Mouse (Mus musculus): ENCODE results near the gene Wdr35. TPM values are rescaled to one million over a fixed set of nuclear protein-coding genes. Genes with fewer than 3 reads are reported as not detected.

Gene Wdr35
- polyA plus RNA-seq, 1 experiment from 2014 or later = 21.6 TPM

GRCm38 (mm10) chr12:8975076-8975475, 1.4 kb downstream of the Wdr35 start:
- WGBS = 89% methylated on average over 3 of the region's 3 CpGs
- ATAC-seq = no peak
- H3K9ac ChIP-seq (ENCODE audit: low read length) = 0 out of 2 replicates have a peak overlapping the region, but pooled peaks have one; percentile 56
- 0 out of 2 replicates have a peak overlapping the region, but pooled peaks have one; percentile 55 for H3K4me3 ChIP-seq (ENCODE audit: low read depth, low read length)
- no peaks in the 10 kb centered on the region for H3K27me3 ChIP-seq (replicated peaks; ENCODE audit: control insufficient read depth, insufficient read depth, low read length)
- peaks cover 6% of the 10 kb centered on the region for H3K4me1 ChIP-seq (ENCODE audit: control insufficient read depth, insufficient read depth, low read length)
- peaks cover 16% of the 10 kb centered on the region for H3K36me3 ChIP-seq (ENCODE audit: control insufficient read depth, insufficient read depth, low read length)
- no peaks in the 10 kb centered on the region for H3K9me3 ChIP-seq (replicated peaks; ENCODE audit: control insufficient read depth, low read length)
- DNase-seq (ENCODE audit: low spot score) = no peak
- H3K27ac ChIP-seq (ENCODE audit: low read depth, low read length) = no peak overlapping the region
- H3K4me2 ChIP-seq (ENCODE audit: low read length) = peak overlapping the region; percentile 69

- peaks cover 17% of the 10 kb centered on the region; the same call in 1 of the 2 replicates for H3K36me3 ChIP-seq (ENCODE audit: control insufficient read depth, insufficient read depth, low read length)
- H3K27ac ChIP-seq (ENCODE audit: low read depth, low read length) = no peak overlapping the region
- no peak overlapping the region for H3K4me3 ChIP-seq (ENCODE audit: low read depth, low read length)
- WGBS = 73% methylated on average over 8 of the region's 8 CpGs
- H3K4me2 ChIP-seq (ENCODE audit: low read length) = no peak overlapping the region
- DNase-seq (ENCODE audit: low spot score) (no peak), ATAC-seq (no peak)
- H3K9ac ChIP-seq (ENCODE audit: low read length) = no peak overlapping the region
- no peaks in the 10 kb centered on the region for H3K9me3 ChIP-seq (replicated peaks; ENCODE audit: control insufficient read depth, low read length)
- H3K27me3 ChIP-seq (replicated peaks; ENCODE audit: control insufficient read depth, insufficient read depth, low read length) = no peaks in the 10 kb centered on the region
- H3K4me1 ChIP-seq (ENCODE audit: control insufficient read depth, insufficient read depth, low read length) = no peaks in the 10 kb centered on the region
These were observed 19.5 kb downstream of the Wdr35 start for GRCm38 (mm10) chr12:8993231-8993630.

- Histone ChIP-seq H3K4me2 (ENCODE audit: low read length) (no peak overlapping the region), H3K9ac (ENCODE audit: low read length) (no peak overlapping the region), H3K9me3 (replicated peaks; ENCODE audit: control insufficient read depth, low read length) (no peaks in the 10 kb centered on the region), H3K4me3 (ENCODE audit: low read depth, low read length) (no peak overlapping the region), H3K4me1 (ENCODE audit: control insufficient read depth, insufficient read depth, low read length) (no peaks in the 10 kb centered on the region), H3K36me3 (ENCODE audit: control insufficient read depth, insufficient read depth, low read length) (0 out of 2 replicates have a peak, but pooled peaks cover 6% of the 10 kb centered on the region), H3K27ac (ENCODE audit: low read depth, low read length) (no peak overlapping the region), H3K27me3 (replicated peaks; ENCODE audit: control insufficient read depth, insufficient read depth, low read length) (no peaks in the 10 kb centered on the region)
- ATAC-seq = no peak
- DNase-seq (ENCODE audit: low spot score) = no peak
- WGBS = 93% methylated on average over 4 of the region's 4 CpGs
These were observed 24.6 kb downstream of the Wdr35 start for GRCm38 (mm10) chr12:8998318-8998717.

- ATAC-seq (peak; percentile 66), DNase-seq (ENCODE audit: low spot score) (peak; percentile 93)
- Histone ChIP-seq H3K9me3 (replicated peaks; ENCODE audit: control insufficient read depth, low read length) (no peaks in the 10 kb centered on the region), H3K4me2 (ENCODE audit: low read length) (no peak overlapping the region), H3K4me3 (ENCODE audit: low read depth, low read length) (no peak overlapping the region), H3K27me3 (replicated peaks; ENCODE audit: control insufficient read depth, insufficient read depth, low read length) (no peaks in the 10 kb centered on the region), H3K36me3 (ENCODE audit: control insufficient read depth, insufficient read depth, low read length) (no peaks in the 10 kb centered on the region), H3K27ac (ENCODE audit: low read depth, low read length) (no peak overlapping the region), H3K4me1 (ENCODE audit: control insufficient read depth, insufficient read depth, low read length) (no peaks in the 10 kb centered on the region), H3K9ac (ENCODE audit: low read length) (no peak overlapping the region)
- WGBS = 7% methylated on average over 5 of the region's 5 CpGs
These were observed 28.5 kb downstream of the Wdr35 start for GRCm38 (mm10) chr12:9002038-9002648.

GRCm38 (mm10) chr12:9007146-9007545, 33.5 kb downstream of the Wdr35 start:
- H3K4me2 ChIP-seq (ENCODE audit: low read length) = no peak overlapping the region
- H3K4me3 ChIP-seq (ENCODE audit: low read depth, low read length) = no peak overlapping the region
- no peaks in the 10 kb centered on the region for H3K27me3 ChIP-seq (replicated peaks; ENCODE audit: control insufficient read depth, insufficient read depth, low read length)
- DNase-seq (ENCODE audit: low spot score) = no peak
- H3K9ac ChIP-seq (ENCODE audit: low read length) = no peak overlapping the region
- no peaks in the 10 kb centered on the region for H3K9me3 ChIP-seq (replicated peaks; ENCODE audit: control insufficient read depth, low read length)
- WGBS = 78% methylated on average over 4 of the region's 4 CpGs
- H3K27ac ChIP-seq (ENCODE audit: low read depth, low read length) = no peak overlapping the region
- no peaks in the 10 kb centered on the region for H3K4me1 ChIP-seq (ENCODE audit: control insufficient read depth, insufficient read depth, low read length)
- peaks cover 9% of the 10 kb centered on the region; the same call in 1 of the 2 replicates for H3K36me3 ChIP-seq (ENCODE audit: control insufficient read depth, insufficient read depth, low read length)
- ATAC-seq = no peak

GRCm38 (mm10) chr12:9007811-9008210, 34.1 kb downstream of the Wdr35 start:
- no peak overlapping the region for H3K4me2 ChIP-seq (ENCODE audit: low read length)
- H3K36me3 ChIP-seq (ENCODE audit: control insufficient read depth, insufficient read depth, low read length) = peaks cover 15% of the 10 kb centered on the region
- no peak overlapping the region for H3K27ac ChIP-seq (ENCODE audit: low read depth, low read length)
- no peaks in the 10 kb centered on the region for H3K27me3 ChIP-seq (replicated peaks; ENCODE audit: control insufficient read depth, insufficient read depth, low read length)
- H3K4me3 ChIP-seq (ENCODE audit: low read depth, low read length) = no peak overlapping the region
- no peak overlapping the region for H3K9ac ChIP-seq (ENCODE audit: low read length)
- DNase-seq (ENCODE audit: low spot score) = no peak
- WGBS = 93% methylated on average over 6 of the region's 6 CpGs
- no peaks in the 10 kb centered on the region for H3K4me1 ChIP-seq (ENCODE audit: control insufficient read depth, insufficient read depth, low read length)
- no peaks in the 10 kb centered on the region for H3K9me3 ChIP-seq (replicated peaks; ENCODE audit: control insufficient read depth, low read length)
- no peak for ATAC-seq

GRCm38 (mm10) chr12:9010311-9010710, 36.6 kb downstream of the Wdr35 start:
- no peaks in the 10 kb centered on the region for H3K27me3 ChIP-seq (replicated peaks; ENCODE audit: control insufficient read depth, insufficient read depth, low read length)
- 68% methylated on average over 4 of the region's 4 CpGs for WGBS
- peaks cover 23% of the 10 kb centered on the region for H3K36me3 ChIP-seq (ENCODE audit: control insufficient read depth, insufficient read depth, low read length)
- DNase-seq (ENCODE audit: low spot score) (no peak), ATAC-seq (no peak)
- H3K9ac ChIP-seq (ENCODE audit: low read length) = no peak overlapping the region
- no peaks in the 10 kb centered on the region for H3K4me1 ChIP-seq (ENCODE audit: control insufficient read depth, insufficient read depth, low read length)
- no peaks in the 10 kb centered on the region for H3K9me3 ChIP-seq (replicated peaks; ENCODE audit: control insufficient read depth, low read length)
- H3K4me3 ChIP-seq (ENCODE audit: low read depth, low read length) = no peak overlapping the region
- H3K4me2 ChIP-seq (ENCODE audit: low read length) = no peak overlapping the region
- H3K27ac ChIP-seq (ENCODE audit: low read depth, low read length) = no peak overlapping the region

GRCm38 (mm10) chr12:9016376-9016775, 42.7 kb downstream of the Wdr35 start:
- 95% methylated on average over 9 of the region's 9 CpGs for WGBS
- Histone ChIP-seq H3K9ac (ENCODE audit: low read length) (no peak overlapping the region), H3K4me3 (ENCODE audit: low read depth, low read length) (no peak overlapping the region), H3K36me3 (ENCODE audit: control insufficient read depth, insufficient read depth, low read length) (peaks cover 40% of the 10 kb centered on the region), H3K27ac (ENCODE audit: low read depth, low read length) (no peak overlapping the region), H3K4me1 (ENCODE audit: control insufficient read depth, insufficient read depth, low read length) (no peaks in the 10 kb centered on the region), H3K4me2 (ENCODE audit: low read length) (no peak overlapping the region), H3K9me3 (replicated peaks; ENCODE audit: control insufficient read depth, low read length) (no peaks in the 10 kb centered on the region), H3K27me3 (replicated peaks; ENCODE audit: control insufficient read depth, insufficient read depth, low read length) (no peaks in the 10 kb centered on the region)
- DNase-seq (ENCODE audit: low spot score) = no peak
- no peak for ATAC-seq

GRCm38 (mm10) chr12:9020431-9020830, 46.7 kb downstream of the Wdr35 start:
- H3K27me3 ChIP-seq (replicated peaks; ENCODE audit: control insufficient read depth, insufficient read depth, low read length) = no peaks in the 10 kb centered on the region
- no peak overlapping the region for H3K4me3 ChIP-seq (ENCODE audit: low read depth, low read length)
- H3K9ac ChIP-seq (ENCODE audit: low read length) = no peak overlapping the region
- H3K4me1 ChIP-seq (ENCODE audit: control insufficient read depth, insufficient read depth, low read length) = no peaks in the 10 kb centered on the region
- no peaks in the 10 kb centered on the region for H3K9me3 ChIP-seq (replicated peaks; ENCODE audit: control insufficient read depth, low read length)
- H3K27ac ChIP-seq (ENCODE audit: low read depth, low read length) = no peak overlapping the region
- no peak for ATAC-seq
- no peak overlapping the region for H3K4me2 ChIP-seq (ENCODE audit: low read length)
- peaks cover 34% of the 10 kb centered on the region for H3K36me3 ChIP-seq (ENCODE audit: control insufficient read depth, insufficient read depth, low read length)
- DNase-seq (ENCODE audit: low spot score) = no peak
- WGBS = 95% methylated on average over 8 of the region's 8 CpGs
